Mouse (Mus musculus): Measurements from ENCODE around the gene Krtap28-13. TPM values are rescaled to one million over a fixed set of nuclear protein-coding genes. Genes with fewer than 3 reads are reported as not detected.

The Krtap28-13 gene
- polyA plus RNA-seq (2011; ENCODE audit: insufficient read length, low read depth, missing spikeins) = not detected in 2 replicates

DNA sequence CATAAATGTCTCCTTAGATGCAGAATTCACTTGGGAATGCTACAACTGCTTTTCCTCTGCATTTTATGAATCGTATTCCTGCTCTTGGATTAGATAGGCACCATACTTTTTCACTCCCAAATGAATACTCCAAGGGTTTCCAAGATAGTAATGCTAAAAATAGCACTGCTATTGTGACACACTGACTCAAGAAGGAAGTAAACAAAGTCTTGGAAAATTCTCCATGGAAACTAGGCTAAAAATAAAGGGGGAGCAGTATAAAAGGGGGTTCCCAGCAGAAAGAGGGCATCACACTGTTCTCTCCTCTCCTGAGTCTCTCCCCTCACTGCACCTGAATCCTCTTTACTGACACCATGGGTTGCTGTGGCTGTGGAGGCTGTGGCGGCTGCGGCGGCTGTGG, at the start of gene Krtap28-13:
Gene Krtap28-13 (plus strand): TSS at position 288 of the 400 bp plus-strand sequence.
- no peak within 1 kb of the TSS for H3K27ac ChIP-seq (ENCODE audit: insufficient read depth, low read length)
- no peaks in the 10 kb centered on the region for H3K4me1 ChIP-seq (ENCODE audit: control insufficient read depth, insufficient read depth, low read length)
- no peak within 1 kb of the TSS for H3K4me3 ChIP-seq (ENCODE audit: insufficient read depth, low read length)
- no peak for TF ChIP-seq CTCF (IDR thresholded peaks at IDR 0.05; ENCODE audit: borderline replicate concordance, insufficient read depth, low read length)
- no peak for TF ChIP-seq POLR2A (IDR thresholded peaks at IDR 0.05; ENCODE audit: low read depth, low read length)

- TF ChIP-seq POLR2A (IDR thresholded peaks at IDR 0.05; ENCODE audit: low read depth, low read length) (no peak), CTCF (IDR thresholded peaks at IDR 0.05; ENCODE audit: borderline replicate concordance, insufficient read depth, low read length) (no peak)
- Histone ChIP-seq H3K4me1 (ENCODE audit: control insufficient read depth, insufficient read depth, low read length) (no peaks in the 10 kb centered on the region), H3K4me3 (ENCODE audit: insufficient read depth, low read length) (no peak overlapping the region), H3K27ac (ENCODE audit: insufficient read depth, low read length) (no peak overlapping the region)
Observed at GRCm38 (mm10) chr1:83014477-83014876, 46.3 kb upstream of the Krtap28-13 start.

DNA sequence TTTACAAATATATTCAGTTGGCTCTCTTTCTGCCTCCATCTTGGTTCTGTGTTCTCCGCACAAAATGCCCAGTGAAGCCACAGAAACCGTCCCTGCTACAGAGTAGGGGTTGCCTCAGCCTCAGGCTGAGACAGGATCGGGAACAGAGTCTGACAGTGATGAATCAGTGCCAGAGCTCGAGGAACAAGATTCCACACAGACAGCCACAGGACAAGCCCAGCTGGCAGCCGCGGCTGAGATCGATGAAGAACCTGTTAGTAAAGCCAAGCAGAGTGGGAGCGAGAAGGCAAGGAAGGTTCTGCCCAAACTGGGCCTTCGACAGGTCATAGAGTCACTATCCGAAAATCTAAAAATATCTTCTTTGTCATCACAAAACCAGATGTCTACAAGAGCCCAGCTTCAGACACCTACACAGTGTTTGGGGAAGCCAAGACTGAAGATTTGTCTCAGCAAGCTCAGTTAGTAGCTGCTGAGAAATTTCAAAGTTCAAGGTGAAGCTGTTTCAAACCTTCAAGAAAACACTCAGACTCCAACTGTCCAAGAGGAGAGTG, 45.3 kb upstream of the Krtap28-13 start:
- Histone ChIP-seq H3K4me1 (ENCODE audit: control insufficient read depth, insufficient read depth, low read length) (no peaks in the 10 kb centered on the region), H3K27ac (ENCODE audit: insufficient read depth, low read length) (no peak overlapping the region), H3K4me3 (ENCODE audit: insufficient read depth, low read length) (no peak overlapping the region)
- TF ChIP-seq POLR2A (IDR thresholded peaks at IDR 0.05; ENCODE audit: low read depth, low read length) = no peak
- TF ChIP-seq CTCF (IDR thresholded peaks at IDR 0.05; ENCODE audit: borderline replicate concordance, insufficient read depth, low read length) = no peak

GRCm38 (mm10) chr1:83016556-83016955, 44.2 kb upstream of the Krtap28-13 start:
- Histone ChIP-seq H3K27ac (ENCODE audit: insufficient read depth, low read length) (no peak overlapping the region), H3K4me1 (ENCODE audit: control insufficient read depth, insufficient read depth, low read length) (0 out of 2 replicates have a peak, but pooled peaks cover 3% of the 10 kb centered on the region), H3K4me3 (ENCODE audit: insufficient read depth, low read length) (no peak overlapping the region)
- TF ChIP-seq POLR2A (IDR thresholded peaks at IDR 0.05; ENCODE audit: low read depth, low read length) (no peak), CTCF (IDR thresholded peaks at IDR 0.05; ENCODE audit: borderline replicate concordance, insufficient read depth, low read length) (no peak)

DNA sequence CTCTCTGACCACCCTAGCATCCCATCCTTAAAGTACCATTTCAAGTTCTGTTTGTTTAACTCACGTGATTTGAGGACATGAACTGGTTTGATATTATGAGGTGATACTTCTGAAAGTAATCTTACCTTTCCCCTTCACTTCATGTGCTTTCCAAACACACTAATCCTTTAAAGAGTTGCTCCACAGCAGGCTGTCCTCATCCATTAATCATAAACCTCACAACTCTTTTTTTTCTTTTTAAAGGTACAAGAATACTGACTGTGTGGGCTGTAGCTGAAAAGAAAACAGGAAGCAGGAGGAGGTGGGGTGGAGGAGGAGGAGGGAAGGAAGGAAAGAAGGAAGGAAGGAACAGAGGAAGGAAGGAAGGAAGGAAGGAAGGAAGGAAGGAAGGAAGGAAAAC, 28.8 kb upstream of the Krtap28-13 start:
- H3K4me1 ChIP-seq (ENCODE audit: control insufficient read depth, insufficient read depth, low read length) = no peaks in the 10 kb centered on the region
- TF ChIP-seq CTCF (IDR thresholded peaks at IDR 0.05; ENCODE audit: borderline replicate concordance, insufficient read depth, low read length) (no peak), POLR2A (IDR thresholded peaks at IDR 0.05; ENCODE audit: low read depth, low read length) (no peak)
- H3K4me3 ChIP-seq (ENCODE audit: insufficient read depth, low read length) = no peak overlapping the region

GRCm38 (mm10) chr1:83032508-83032907, 28.2 kb upstream of the Krtap28-13 start:
- Histone ChIP-seq H3K4me3 (ENCODE audit: insufficient read depth, low read length) (no peak overlapping the region), H3K4me1 (ENCODE audit: control insufficient read depth, insufficient read depth, low read length) (no peaks in the 10 kb centered on the region), H3K27ac (ENCODE audit: insufficient read depth, low read length) (no peak overlapping the region)
- TF ChIP-seq CTCF (IDR thresholded peaks at IDR 0.05; ENCODE audit: borderline replicate concordance, insufficient read depth, low read length) = no peak

More for the DNA sequence above, 28.8 kb upstream of the Krtap28-13 start:
- H3K27ac ChIP-seq (ENCODE audit: insufficient read depth, low read length) = no peak overlapping the region

DNA sequence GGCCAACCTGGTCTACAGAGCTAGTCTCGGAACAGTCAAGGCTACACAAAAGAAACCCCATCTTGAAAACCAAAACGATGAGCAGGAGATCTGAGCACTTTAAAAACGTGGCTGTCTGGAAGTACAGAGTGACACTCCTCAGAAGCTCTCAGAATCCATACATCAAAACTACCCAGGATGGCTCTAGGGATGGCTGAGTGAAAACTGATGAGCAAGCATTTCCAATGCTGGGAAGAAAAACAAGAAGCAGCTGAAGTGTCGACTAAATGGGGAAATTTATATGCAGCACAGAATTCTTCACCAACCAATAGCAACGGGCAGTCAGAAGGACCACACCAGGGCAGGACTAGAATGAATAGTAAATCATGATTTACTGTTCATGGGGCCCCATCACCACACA, 26.2 kb upstream of the Krtap28-13 start:
- Histone ChIP-seq H3K27ac (ENCODE audit: insufficient read depth, low read length) (no peak overlapping the region), H3K4me1 (ENCODE audit: control insufficient read depth, insufficient read depth, low read length) (no peaks in the 10 kb centered on the region), H3K4me3 (ENCODE audit: insufficient read depth, low read length) (no peak overlapping the region)
- no peak for TF ChIP-seq POLR2A (IDR thresholded peaks at IDR 0.05; ENCODE audit: low read depth, low read length)
- TF ChIP-seq CTCF (IDR thresholded peaks at IDR 0.05; ENCODE audit: borderline replicate concordance, insufficient read depth, low read length) = no peak

DNA sequence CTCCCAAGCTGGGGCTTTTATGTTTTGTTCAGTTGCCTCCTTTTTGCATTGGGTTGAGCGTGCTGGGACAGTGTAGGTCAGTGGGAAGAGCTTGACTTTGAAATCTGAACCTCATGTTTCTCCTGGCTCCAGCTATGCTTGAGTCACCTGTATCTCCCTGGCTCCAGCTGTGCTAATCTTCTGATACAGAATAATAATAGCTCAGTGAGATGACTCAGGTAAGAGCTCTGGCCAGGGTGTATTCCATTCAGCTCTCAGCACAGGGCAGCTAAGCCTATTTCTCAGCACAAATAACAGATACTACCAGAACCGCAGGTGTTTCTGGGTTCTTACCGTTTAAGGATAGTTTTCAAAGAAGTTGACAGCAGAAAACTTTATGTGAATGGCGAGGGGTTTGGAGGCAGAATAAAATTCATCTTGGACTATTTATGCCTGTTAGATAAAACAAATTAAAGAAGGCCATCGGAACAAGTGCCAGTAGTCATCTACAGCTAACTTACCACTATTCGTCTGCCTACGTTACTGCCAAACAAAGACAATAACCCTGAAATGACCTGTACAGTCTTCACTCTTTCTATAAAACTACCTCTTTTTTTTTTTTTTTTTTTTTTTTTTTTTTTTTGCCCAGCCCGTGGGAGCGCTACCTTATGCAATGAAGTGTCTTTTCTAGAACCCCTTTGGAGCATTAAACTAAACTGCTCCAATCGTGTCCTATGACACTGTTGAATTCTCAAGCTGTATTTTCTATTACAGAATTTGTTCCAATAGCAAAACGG, 23.6 kb upstream of the Krtap28-13 start:
- no peaks in the 10 kb centered on the region for H3K4me1 ChIP-seq (ENCODE audit: control insufficient read depth, insufficient read depth, low read length)
- TF ChIP-seq POLR2A (IDR thresholded peaks at IDR 0.05; ENCODE audit: low read depth, low read length) (no peak), CTCF (IDR thresholded peaks at IDR 0.05; ENCODE audit: borderline replicate concordance, insufficient read depth, low read length) (no peak)
- no peak overlapping the region for H3K4me3 ChIP-seq (ENCODE audit: insufficient read depth, low read length)
- H3K27ac ChIP-seq (ENCODE audit: insufficient read depth, low read length) = no peak overlapping the region

- Histone ChIP-seq H3K27ac (ENCODE audit: insufficient read depth, low read length) (no peak within 1 kb of the TSS), H3K4me3 (ENCODE audit: insufficient read depth, low read length) (peak within 1 kb of the TSS; percentile 37), H3K4me1 (ENCODE audit: control insufficient read depth, insufficient read depth, low read length) (no peaks in the 10 kb centered on the region)
- peak; percentile 70 for TF ChIP-seq POLR2A (IDR thresholded peaks at IDR 0.05; ENCODE audit: low read depth, low read length)
- TF ChIP-seq CTCF (IDR thresholded peaks at IDR 0.05; ENCODE audit: borderline replicate concordance, insufficient read depth, low read length) = no peak
Observed at GRCm38 (mm10) chr1:83038109-83038672, 22.5 kb upstream of the Krtap28-13 start, which contains the start of gene Slc19a3. Gene Slc19a3 (minus strand): TSS chr1:83038448.

DNA sequence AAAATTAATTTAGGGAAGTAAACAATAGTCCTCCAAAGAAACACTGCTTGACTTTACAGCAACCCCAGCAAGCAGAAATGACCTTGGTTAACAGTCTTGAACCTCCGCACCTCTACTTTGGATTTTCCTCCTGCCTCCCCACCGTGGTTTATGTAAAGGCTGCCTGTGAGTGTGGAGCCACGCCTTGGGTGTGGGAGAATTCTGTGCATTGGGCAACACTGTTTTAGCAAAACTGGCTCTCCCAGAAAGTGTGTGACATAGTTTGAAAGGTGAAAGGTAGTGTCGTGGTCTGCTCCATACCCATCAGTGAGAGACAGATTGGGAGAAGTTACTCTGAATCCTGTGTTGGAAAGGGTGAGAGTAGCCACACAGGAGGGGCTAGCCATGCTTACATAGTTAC, 21.6 kb upstream of the Krtap28-13 start:
- no peak overlapping the region for H3K4me3 ChIP-seq (ENCODE audit: insufficient read depth, low read length)
- no peak overlapping the region for H3K27ac ChIP-seq (ENCODE audit: insufficient read depth, low read length)
- H3K4me1 ChIP-seq (ENCODE audit: control insufficient read depth, insufficient read depth, low read length) = no peaks in the 10 kb centered on the region
- TF ChIP-seq CTCF (IDR thresholded peaks at IDR 0.05; ENCODE audit: borderline replicate concordance, insufficient read depth, low read length) (no peak), POLR2A (IDR thresholded peaks at IDR 0.05; ENCODE audit: low read depth, low read length) (no peak)
